In genomic region chrX:135085770-135086553, GRCm38 (mm10) we compare ENCODE assay signal across 7 mouse cellular contexts.
A peak's percentile ranks its signal among the peaks of the same experiment; 100 is the strongest.
DNase-seq lines count a peak whose midpoint lies in the region; ATAC-seq and TF ChIP-seq lines count a peak whose summit lies in the region.
"Not testable (repeated sequence)": the region's sequence is repeated elsewhere in the genome, so short reads cannot be mapped to it uniquely, and the experiment has no call there.

No protein-coding gene starts in this region.

- not testable (repeated sequence) for TF ChIP-seq POLR2A in CH12.LX (IDR thresholded peaks at IDR 0.05; ENCODE audit: low read depth, low read length)

- WGBS in heart, embryonic 12.5 days = 46% methylated on average over 14 of the region's 14 CpGs
- WGBS in heart, postnatal 0 days = 53% methylated on average over 14 of the region's 14 CpGs
- WGBS in intestine, postnatal 0 days = 78% methylated on average over 14 of the region's 14 CpGs
- WGBS in liver, embryonic 13.5 days (ENCODE audit: insufficient replicate concordance) = 53% methylated on average over 14 of the region's 14 CpGs
- WGBS in stomach, postnatal 0 days = 69% methylated on average over 13 of the region's 14 CpGs

- peak; percentile 81 for DNase-seq in CH12.LX (ENCODE audit: extremely low read depth)
- DNase-seq in gastrocnemius, adult 2 months; heart, postnatal 0 days (ENCODE audit: low spot score); liver, embryonic 13.5 days; stomach, postnatal 0 days (ENCODE audit: low spot score): not testable (repeated sequence)

- H3K9ac ChIP-seq in CH12.LX (ENCODE audit: insufficient read depth, low read depth); heart, embryonic 12.5 days; heart, postnatal 0 days (replicated peaks; ENCODE audit: low read depth, low read length); intestine, postnatal 0 days (ENCODE audit: low read depth, low read length); liver, embryonic 13.5 days; stomach, postnatal 0 days (ENCODE audit: low read length): not testable (repeated sequence)

- dilution Hi-C loops in CH12.LX (cut with MboI; ENCODE audit: extremely low pct_ligation_motif_present, extremely low pct_unique_long_range_greater_than_20kb, low sequenced_read_pairs) = not testable (repeated sequence)

- H3K9me3 ChIP-seq in CH12.LX (replicated peaks; ENCODE audit: low read length); heart, embryonic 12.5 days (replicated peaks); heart, postnatal 0 days (replicated peaks; ENCODE audit: control insufficient read depth, low read length); intestine, postnatal 0 days (ENCODE audit: control insufficient read depth); liver, embryonic 13.5 days (replicated peaks); stomach, postnatal 0 days (ENCODE audit: control insufficient read depth, low read length): not testable (repeated sequence)

- H3K4me1 ChIP-seq in CH12.LX (ENCODE audit: control insufficient read depth in 1 of 2, insufficient read depth in 2 of 2); heart, embryonic 12.5 days (replicated peaks); heart, postnatal 0 days (ENCODE audit: control insufficient read depth, insufficient read depth); intestine, postnatal 0 days (replicated peaks; ENCODE audit: control insufficient read depth, insufficient read depth, low read length); liver, embryonic 13.5 days (replicated peaks); stomach, postnatal 0 days (replicated peaks; ENCODE audit: control insufficient read depth, insufficient read depth): not testable (repeated sequence)

- H3K4me3 ChIP-seq in CH12.LX (replicated peaks in 1 of 3; ENCODE audit: low read depth in 2 of 3, low read length in 2 of 3, poor library complexity in 1 of 3); heart, embryonic 12.5 days; heart, postnatal 0 days (ENCODE audit: low read depth, low read length); intestine, postnatal 0 days (ENCODE audit: low read depth, low read length); liver, embryonic 13.5 days (replicated peaks); stomach, postnatal 0 days (ENCODE audit: low read depth, low read length): not testable (repeated sequence)
- peak overlapping the region; percentile 52 for H3K4me3 ChIP-seq in gastrocnemius, adult 2 months

- not testable (repeated sequence) for H3K27me3 ChIP-seq in CH12.LX (replicated peaks); heart, embryonic 12.5 days (replicated peaks); heart, postnatal 0 days (ENCODE audit: control insufficient read depth, insufficient read depth, low read length); intestine, postnatal 0 days (replicated peaks; ENCODE audit: control insufficient read depth, insufficient read depth, low read length); liver, embryonic 13.5 days; stomach, postnatal 0 days (ENCODE audit: control insufficient read depth, insufficient read depth, low read length)

- TF ChIP-seq RAD21 in CH12.LX (IDR thresholded peaks at IDR 0.05; ENCODE audit: low read depth, low read length) = not testable (repeated sequence)

- peak; percentile 57 for TF ChIP-seq EP300 in CH12.LX (IDR thresholded peaks at IDR 0.05; ENCODE audit: low read length)
- not testable (repeated sequence) for TF ChIP-seq EP300 in heart, postnatal 0 days (IDR thresholded peaks at IDR 0.05; ENCODE audit: low read depth); stomach, postnatal 0 days (optimal IDR thresholded peaks at IDR 0.05)

- not testable (repeated sequence) for H3K79me2 ChIP-seq in CH12.LX (replicated peaks; ENCODE audit: control insufficient read depth, extremely low read depth, insufficient read depth, poor library complexity, severe bottlenecking)

- H3K4me2 ChIP-seq in CH12.LX (ENCODE audit: insufficient read depth, low read depth, poor library complexity, severe bottlenecking) = peak overlapping the region; percentile 84
- peak overlapping the region; percentile 33 for H3K4me2 ChIP-seq in heart, embryonic 12.5 days
- H3K4me2 ChIP-seq in heart, postnatal 0 days (ENCODE audit: low read depth, low read length); liver, embryonic 13.5 days; stomach, postnatal 0 days (replicated peaks; ENCODE audit: low read depth): not testable (repeated sequence)
- 0 out of 2 replicates have a peak overlapping the region, but pooled peaks have one; percentile 21 for H3K4me2 ChIP-seq in intestine, postnatal 0 days (replicated peaks; ENCODE audit: low read depth)

- in situ Hi-C loops in CH12.LX (cut with MboI; ENCODE audit: low pct_ligation_motif_present, low pct_unique_long_range_greater_than_20kb, low sequenced_read_pairs) = not testable (repeated sequence)

- TF ChIP-seq CTCF in CH12.LX (conservative IDR thresholded peaks at IDR 0.05 in 1 of 2, IDR thresholded peaks at IDR 0.05 in 1 of 2; ENCODE audit: low read depth in 2 of 2, low read length in 2 of 2); gastrocnemius, adult 2 months (IDR thresholded peaks at IDR 0.05); heart, postnatal 0 days (IDR thresholded peaks at IDR 0.05; ENCODE audit: low read depth); intestine, postnatal 0 days (IDR thresholded peaks at IDR 0.05; ENCODE audit: low read depth); stomach, postnatal 0 days (IDR thresholded peaks at IDR 0.05; ENCODE audit: low read depth): not testable (repeated sequence)

- intact Hi-C loops in gastrocnemius, adult 2 months (cut with DNase I) = not testable (repeated sequence)

- H3K27ac ChIP-seq in CH12.LX (ENCODE audit: insufficient read depth, low read depth); gastrocnemius, adult 2 months; heart, postnatal 0 days (ENCODE audit: low read depth); intestine, postnatal 0 days (ENCODE audit: low read depth, low read length); liver, embryonic 13.5 days; stomach, postnatal 0 days (replicated peaks): not testable (repeated sequence)
- peak overlapping the region; percentile 47; the same call in 1 of the 2 replicates for H3K27ac ChIP-seq in heart, embryonic 12.5 days (ENCODE audit: poor library complexity, severe bottlenecking)

- ATAC-seq in heart, embryonic 12.5 days (ENCODE audit: insufficient number of reproducible peaks, low FRiP score) = peak; percentile 75
- 0 out of 2 replicates have a peak, but pooled peaks have one; percentile 2 for ATAC-seq in heart, postnatal 0 days (ENCODE audit: insufficient read depth, low read depth)
- ATAC-seq in intestine, postnatal 0 days = not testable (repeated sequence)
- ATAC-seq in liver, embryonic 13.5 days (ENCODE audit: low read depth) = 0 out of 2 replicates have a peak, but pooled peaks have one; percentile 31
- 0 out of 2 replicates have a peak, but pooled peaks have one; percentile 24 for ATAC-seq in stomach, postnatal 0 days (ENCODE audit: low FRiP score, low TSS enrichment)

- H3K36me3 ChIP-seq in CH12.LX (replicated peaks in 1 of 2; ENCODE audit: control insufficient read depth in 1 of 2, insufficient read depth in 1 of 2, low read length in 1 of 2); heart, embryonic 12.5 days; heart, postnatal 0 days (replicated peaks; ENCODE audit: control insufficient read depth, insufficient read depth, low read length); intestine, postnatal 0 days (ENCODE audit: control insufficient read depth, insufficient read depth); liver, embryonic 13.5 days; stomach, postnatal 0 days (ENCODE audit: control insufficient read depth, insufficient read depth, low read length): not testable (repeated sequence)

TF ChIP-seq in CH12.LX, 34 proteins besides CTCF, POLR2A, EP300 and RAD21:
- TF ChIP-seq JUND (conservative IDR thresholded peaks at IDR 0.05; ENCODE audit: low read depth, low read length) (peak; percentile 85), MAFK (IDR thresholded peaks at IDR 0.05; ENCODE audit: insufficient replicate concordance, low read length) (peak; percentile 15; the same call in 1 of the 2 replicates), JUN (IDR thresholded peaks at IDR 0.05; ENCODE audit: insufficient read depth, low read depth, low read length) (peak; percentile 69; the same call in 1 of the 2 replicates), ETS1 (conservative IDR thresholded peaks at IDR 0.05; ENCODE audit: low read depth, low read length) (0 out of 2 replicates have a peak, but pooled peaks have one; percentile 26), IRF4 (IDR thresholded peaks at IDR 0.05; ENCODE audit: low read depth, low read length) (peak; percentile 67; the same call in 1 of the 2 replicates)
